Mouse (Mus musculus) CH12.LX (cell line): ENCODE results near the gene Zfp184. TPM values are rescaled to one million over a fixed set of nuclear protein-coding genes. Genes with fewer than 3 reads are reported as not detected.
"Not testable (repeated sequence)": the region's sequence is repeated elsewhere in the genome, so short reads cannot be mapped to it uniquely, and the experiment has no call there.

Source experiments
- DNase-seq: peaks from one replicate; pipeline ENCODE4 v3.0.0-alpha.2; 2013; ENCODE audit errors: extremely low read depth
- H3K27ac ChIP-seq: 2 replicates; pipeline ENCODE4 v1.5.1; 2012; ENCODE audit warnings: low read depth, mild to moderate bottlenecking, control low read depth, moderate library complexity; ENCODE audit not compliant: insufficient read depth
- H3K27me3 ChIP-seq: replicated peaks from 2 replicates; pipeline ENCODE3; 2012; ENCODE audit warnings: inconsistent platforms
- H3K36me3 ChIP-seq, 2 experiments: replicated peaks in 1 of 2; 2 replicates each; pipeline versions ENCODE3 to v1.6.1; 2012; ENCODE audit warnings: inconsistent platforms in 1 of 2, low read length in 1 of 2, mild to moderate bottlenecking in 1 of 2, mixed read lengths in 1 of 2, moderate library complexity in 1 of 2; ENCODE audit not compliant: control insufficient read depth in 1 of 2, insufficient read depth in 1 of 2
- H3K4me1 ChIP-seq, 2 experiments: 2 replicates each; pipeline ENCODE4 v1.6.1; 2012; ENCODE audit warnings: inconsistent platforms in 1 of 2, moderate library complexity in 1 of 2; ENCODE audit not compliant: insufficient read depth in 2 of 2, control insufficient read depth in 1 of 2
- H3K4me2 ChIP-seq: 2 replicates; pipeline ENCODE4 v1.6.1; 2012; ENCODE audit warnings: low read depth, mild to moderate bottlenecking, control low read depth; ENCODE audit not compliant: poor library complexity, insufficient read depth, severe bottlenecking
- H3K4me3 ChIP-seq, 3 experiments: fragments of 150-350 bp in 1 of 3; sonication (generic) in 1 of 3; replicated peaks in 1 of 3; 2 replicates each; pipeline versions ENCODE3 to v1.5.1; 2011 to 2012; ENCODE audit warnings: low read depth in 2 of 3, low read length in 2 of 3, mild to moderate bottlenecking in 2 of 3, moderate library complexity in 2 of 3, control low read depth in 1 of 3, improper control_type of control experiment in 1 of 3, inconsistent platforms in 1 of 3, mixed read lengths in 1 of 3; ENCODE audit not compliant: poor library complexity in 1 of 3
- H3K79me2 ChIP-seq: replicated peaks from 2 replicates; pipeline ENCODE4 v1.6.1; 2012; ENCODE audit warnings: mild to moderate bottlenecking, moderate library complexity; ENCODE audit not compliant: control insufficient read depth, poor library complexity, insufficient read depth, severe bottlenecking; ENCODE audit errors: extremely low read depth
- H3K9ac ChIP-seq: 2 replicates; pipeline ENCODE4 v1.6.1; 2012; ENCODE audit warnings: low read depth, mild to moderate bottlenecking, control low read depth, moderate library complexity; ENCODE audit not compliant: insufficient read depth
- H3K9me3 ChIP-seq: replicated peaks from 2 replicates; pipeline ENCODE3; 2012; ENCODE audit warnings: low read length, inconsistent platforms, mixed read lengths
- BHLHE40 ChIP-seq: IDR thresholded peaks from 2 replicates; pipeline ENCODE4 v1.6.1; 2011; ENCODE audit warnings: mild to moderate bottlenecking, low read depth, low read length, improper control_type of control experiment
- CHD1 ChIP-seq: IDR thresholded peaks from 2 replicates; pipeline ENCODE4 v1.6.1; 2012; ENCODE audit warnings: low read depth, low read length, improper control_type of control experiment, inconsistent platforms
- CTCF ChIP-seq, 2 experiments: IDR thresholded peaks in 1 of 2; conservative IDR thresholded peaks in 1 of 2; 2 replicates each; pipeline ENCODE4 v1.5.1; 2011 to 2012; ENCODE audit warnings: low read depth in 2 of 2, low read length in 2 of 2, improper control_type of control experiment in 1 of 2, inconsistent platforms in 1 of 2, mild to moderate bottlenecking in 1 of 2, moderate library complexity in 1 of 2
- ELF1 ChIP-seq: IDR thresholded peaks from 2 replicates; pipeline ENCODE4 v1.6.1; 2014; ENCODE audit warnings: low read depth, mild to moderate bottlenecking, inconsistent platforms, low read length, improper control_type of control experiment
- EP300 ChIP-seq: IDR thresholded peaks from 2 replicates; pipeline ENCODE4 v1.6.1; 2011; ENCODE audit warnings: low read length, improper control_type of control experiment
- HCFC1 ChIP-seq: IDR thresholded peaks from 2 replicates; pipeline ENCODE4 v1.6.1; 2012; ENCODE audit warnings: low read depth, mild to moderate bottlenecking, inconsistent platforms, low read length, improper control_type of control experiment
- JUN ChIP-seq: IDR thresholded peaks from 2 replicates; pipeline ENCODE4 v1.6.1; 2011; ENCODE audit warnings: low read depth, mild to moderate bottlenecking, low read length, improper control_type of control experiment, moderate library complexity; ENCODE audit not compliant: insufficient read depth
- JUND ChIP-seq: conservative IDR thresholded peaks from 2 replicates; pipeline ENCODE4 v1.6.1; 2011; ENCODE audit warnings: low read depth, low read length, improper control_type of control experiment
- MAX ChIP-seq: IDR thresholded peaks from 2 replicates; pipeline ENCODE4 v1.6.1; 2011; ENCODE audit warnings: low read length, improper control_type of control experiment
- MAZ ChIP-seq: IDR thresholded peaks from 2 replicates; pipeline ENCODE4 v1.6.1; 2012; ENCODE audit warnings: low read depth, mild to moderate bottlenecking, inconsistent platforms, low read length, improper control_type of control experiment, moderate library complexity
- MEF2A ChIP-seq: IDR thresholded peaks from 2 replicates; pipeline ENCODE4 v1.6.1; 2014; ENCODE audit warnings: low read depth, mild to moderate bottlenecking, inconsistent platforms, low read length, improper control_type of control experiment, borderline replicate concordance
- NELFE ChIP-seq: IDR thresholded peaks from 2 replicates; pipeline ENCODE4 v1.6.1; 2011; ENCODE audit warnings: low read depth, low read length, improper control_type of control experiment
- POLR2A ChIP-seq: IDR thresholded peaks from 2 replicates; pipeline ENCODE4 v1.6.1; 2011; ENCODE audit warnings: low read depth, mild to moderate bottlenecking, improper control_type of control experiment, low read length
- RAD21 ChIP-seq: IDR thresholded peaks from 2 replicates; pipeline ENCODE4 v1.6.1; 2011; ENCODE audit warnings: low read depth, mild to moderate bottlenecking, low read length, improper control_type of control experiment, moderate library complexity
- RCOR1 ChIP-seq: conservative IDR thresholded peaks from 2 replicates; pipeline ENCODE4 v1.6.1; 2012; ENCODE audit warnings: low read depth, mild to moderate bottlenecking, inconsistent platforms, low read length, improper control_type of control experiment
- SMC3 ChIP-seq: IDR thresholded peaks from 2 replicates; pipeline ENCODE4 v1.6.1; 2011; ENCODE audit warnings: low read depth, low read length, improper control_type of control experiment
- UBTF ChIP-seq: IDR thresholded peaks from 2 replicates; pipeline ENCODE4 v1.6.1; 2012; ENCODE audit warnings: low read depth, mild to moderate bottlenecking, inconsistent platforms, low read length, improper control_type of control experiment, moderate library complexity
- USF1 ChIP-seq: IDR thresholded peaks from 2 replicates; pipeline ENCODE4 v1.6.1; 2014; ENCODE audit warnings: low read depth, mild to moderate bottlenecking, inconsistent platforms, low read length, improper control_type of control experiment
- ZKSCAN1 ChIP-seq: IDR thresholded peaks from 2 replicates; pipeline ENCODE4 v1.6.1; 2012; ENCODE audit warnings: low read depth, inconsistent platforms, low read length, improper control_type of control experiment, borderline replicate concordance
- ZMIZ1 ChIP-seq: IDR thresholded peaks from 2 replicates; pipeline ENCODE4 v1.6.1; 2012; ENCODE audit warnings: low read depth, mild to moderate bottlenecking, inconsistent platforms, low read length, improper control_type of control experiment
- dilution Hi-C: fragments of 300-500 bp; cut with MboI; formaldehyde crosslinking; loops from 2 replicates; pipeline ENCODE4 v1.14.3; 2020; ENCODE audit warnings: low sequenced_read_pairs; ENCODE audit not compliant: extremely low pct_unique_long_range_greater_than_20kb, extremely low pct_ligation_motif_present
- in situ Hi-C: fragments of 300-500 bp; cut with MboI; formaldehyde crosslinking; loops from 3 replicates; pipeline ENCODE4 v1.14.3; 2019; ENCODE audit warnings: low sequenced_read_pairs, low pct_ligation_motif_present, low pct_unique_long_range_greater_than_20kb, mixed read lengths
- polyA plus RNA-seq: library from polyadenylated mRNA; unstranded; fragments of >175 nt; gene quantifications from 2 replicates; pipeline ENCODE4 v1.2.1, GENCODE M21; 2012; ENCODE audit warnings: low read depth; ENCODE audit not compliant: insufficient read length
- total RNA-seq, 2 experiments: library from RNA; depleted of rRNA; stranded (reverse); fragments of 300-350 nt in 1 of 2; fragments of >200 nt in 1 of 2; gene quantifications; 2 replicates each; pipeline ENCODE4 v1.2.3; 2012 to 2014

Gene Zfp184
- total and polyA plus RNA-seq, 3 experiments = 0.79 to 3.1 (median 2.0) TPM

DNA sequence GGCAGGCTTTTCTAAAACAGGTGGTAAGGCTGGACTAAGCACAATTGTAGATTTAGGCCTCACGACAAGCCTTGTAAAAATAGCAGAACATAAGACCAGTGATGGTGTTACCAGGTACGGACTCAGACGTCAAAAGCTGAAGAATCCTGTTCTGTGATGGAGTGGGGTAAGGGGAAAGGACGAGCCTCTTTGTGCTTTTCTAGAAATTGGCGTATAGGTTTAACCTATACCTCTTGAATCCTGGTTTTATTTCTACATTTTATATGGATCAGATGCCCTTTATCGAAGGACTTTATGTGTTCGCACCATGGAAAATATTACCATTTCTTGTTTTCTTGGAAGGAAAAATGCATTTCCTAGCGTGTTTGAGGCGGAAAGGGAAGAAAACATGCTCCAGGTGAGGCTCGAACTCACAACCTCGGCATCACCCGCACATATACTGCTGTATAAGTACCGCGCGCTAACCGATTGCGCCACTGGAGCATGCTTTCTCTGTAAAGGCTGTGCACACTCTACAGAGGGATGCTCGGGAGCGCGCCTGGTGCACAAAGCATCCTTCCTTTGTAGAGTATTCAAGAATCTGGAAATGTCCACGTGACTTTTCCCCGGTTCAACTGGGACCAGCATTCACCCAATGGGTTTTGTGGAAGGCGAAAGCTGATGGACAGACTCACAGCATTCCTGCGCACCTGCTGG, 48.2 kb upstream of the Zfp184 start (continued):
- TF ChIP-seq UBTF = no peak
- TF ChIP-seq, all 38 proteins: peak for 5

DNA sequence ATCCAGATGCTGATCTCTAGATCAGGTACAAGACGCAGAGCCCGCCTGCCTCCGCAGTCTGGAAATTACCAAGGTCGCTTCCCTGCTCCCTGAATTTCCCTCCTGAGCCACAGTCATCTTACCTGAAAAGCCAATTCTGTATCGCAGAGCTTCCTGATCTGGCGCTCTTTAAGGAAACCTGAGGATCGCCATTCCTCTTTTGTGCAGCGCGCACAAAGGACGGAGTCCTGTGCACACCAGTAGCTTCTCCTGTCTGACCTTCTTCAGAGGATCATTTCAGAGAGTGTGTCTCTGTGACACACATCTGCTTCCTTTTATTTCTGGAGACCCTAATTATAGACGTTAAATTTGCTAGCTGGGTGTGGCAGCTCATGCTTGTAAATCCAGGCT, 47.7 kb upstream of the Zfp184 start:
- dilution Hi-C loops (no loop called here), in situ Hi-C loops (loop anchor here (25.0 kb wide), 2 partner anchors 735 to 1390 kb away; no protein-coding TSS in a partner anchor)
- no peak for TF ChIP-seq UBTF
- TF ChIP-seq MEF2A = no peak
- no peak for TF ChIP-seq JUN
- Histone ChIP-seq H3K4me2 (peak overlapping the region; percentile 61), H3K36me3 (no peaks in the 10 kb centered on the region), H3K4me3 (peak overlapping the region in 1 of 3 experiments; percentile 18), H3K9ac (no peak overlapping the region), H3K4me1 (peaks cover 0 to 5% of the 10 kb centered on the region in 2 experiments; a peak in 2 of 4 replicates), H3K27me3 (peaks cover 24% of the 10 kb centered on the region), H3K27ac (no peak overlapping the region), H3K9me3 (peaks cover 10% of the 10 kb centered on the region), H3K79me2 (no peaks in the 10 kb centered on the region)
- no peak for DNase-seq

DNA sequence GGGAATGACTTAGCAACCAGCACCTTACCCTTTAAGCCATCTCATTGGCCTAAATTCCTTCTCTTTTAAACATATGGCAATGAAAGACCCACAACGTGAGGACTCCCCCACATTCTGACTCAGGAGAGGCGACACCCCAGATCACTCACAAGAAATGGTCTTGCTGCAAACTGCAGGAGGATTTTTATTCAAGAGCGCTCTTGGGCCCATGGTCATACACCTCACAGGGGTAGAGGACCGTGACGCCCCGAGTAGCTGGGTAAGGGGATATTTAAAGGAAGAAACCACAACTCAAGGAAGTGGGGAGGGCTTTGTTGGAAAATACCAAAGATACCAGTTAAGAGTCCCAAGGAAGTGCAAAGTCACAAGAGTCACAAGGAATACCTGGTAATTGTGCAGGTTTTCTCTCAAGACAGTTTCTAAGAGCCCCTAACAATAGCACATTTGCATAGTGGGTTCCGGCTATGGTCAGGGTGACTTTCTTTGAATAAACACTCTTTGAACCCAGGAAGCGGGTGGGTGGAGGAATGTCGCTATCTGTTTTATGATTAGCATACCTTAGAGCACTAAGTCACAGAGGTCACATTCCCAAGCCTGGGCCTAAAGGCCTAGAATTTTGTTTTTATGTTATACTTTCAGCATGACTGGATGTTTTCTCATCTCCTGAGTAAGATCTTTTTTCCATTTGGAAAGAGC, 43.9 kb upstream of the Zfp184 start:
- H3K27ac ChIP-seq, H3K4me2 ChIP-seq, DNase-seq, H3K9ac ChIP-seq, H3K4me3 ChIP-seq, H3K79me2 ChIP-seq, H3K4me1 ChIP-seq, in situ Hi-C loops, H3K36me3 ChIP-seq, dilution Hi-C loops: not testable (repeated sequence)
- Histone ChIP-seq H3K27me3 (peaks cover 21% of the 10 kb centered on the region), H3K9me3 (peaks cover 10% of the 10 kb centered on the region)

DNA sequence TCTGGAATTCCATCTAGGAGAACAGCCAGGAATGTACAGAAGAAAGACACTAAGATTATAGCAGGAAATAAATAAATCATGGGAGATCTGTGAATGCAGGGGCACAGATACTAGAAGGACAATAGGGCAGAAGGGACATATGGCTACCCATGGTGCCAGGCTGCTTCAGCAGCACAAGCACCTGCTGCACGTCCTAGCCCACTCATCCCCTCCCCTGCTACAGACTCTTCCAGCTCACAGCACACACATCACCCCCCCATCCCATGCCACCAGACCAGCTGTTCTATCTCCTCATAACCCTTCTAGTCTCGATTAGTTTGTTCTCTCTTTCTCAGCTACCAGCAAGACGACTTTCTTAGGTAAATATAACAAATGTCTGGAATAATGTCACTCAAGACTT, 41.4 kb upstream of the Zfp184 start:
- no peak overlapping the region for H3K4me3 ChIP-seq
- H3K9ac ChIP-seq = no peak overlapping the region
- H3K9me3 ChIP-seq = peaks cover 10% of the 10 kb centered on the region
- no peaks in the 10 kb centered on the region for H3K36me3 ChIP-seq
- in situ Hi-C loops = no loop called here
- DNase-seq = no peak
- dilution Hi-C loops = no loop called here
- no peak overlapping the region for H3K27ac ChIP-seq
- H3K4me2 ChIP-seq = no peak overlapping the region; the same call in 1 of the 2 replicates
- H3K79me2 ChIP-seq = no peaks in the 10 kb centered on the region
- peaks cover 13% of the 10 kb centered on the region for H3K27me3 ChIP-seq
- TF ChIP-seq MAZ (no peak), JUND (no peak), USF1 (no peak), EP300 (no peak), NELFE (no peak), BHLHE40 (no peak), ZKSCAN1 (no peak), MAX (no peak), JUN (no peak), CTCF (conservative IDR thresholded peaks at IDR 0.05 in 1 of 2, IDR thresholded peaks at IDR 0.05 in 1 of 2; ENCODE audit: low read depth in 2 of 2, low read length in 2 of 2) (no peak), ZMIZ1 (no peak), CHD1 (no peak), RAD21 (no peak), UBTF (no peak), HCFC1 (no peak), ELF1 (no peak), SMC3 (no peak), RCOR1 (no peak), POLR2A (no peak)
- peaks cover 0 to 3% of the 10 kb centered on the region in 2 experiments; a peak in 1 of 4 replicates for H3K4me1 ChIP-seq
